Mouse (Mus musculus) naive thymus-derived CD4-positive, alpha-beta T cell, adult 2 months (primary cell): ENCODE results near the gene Trpm5.

Source experiments
- DNase-seq: peaks from one replicate; pipeline ENCODE4 v3.0.0-alpha.2; 2011; ENCODE audit warnings: low read depth

Trpm5 gene

GRCm38 (mm10) chr7:143106062-143106461 is 11.6 kb upstream of the Trpm5 start, which contains the start of gene Kcnq1:
TSS of gene Kcnq1 (plus strand) at chr7:143106362.
- no peak for DNase-seq

GRCm38 (mm10) chr7:143105258-143105897 is 10.9 kb upstream of the Trpm5 start:
- DNase-seq, result no peak

- no peak for DNase-seq
These were observed 6.3 kb upstream of the Trpm5 start for GRCm38 (mm10) chr7:143100759-143101158.

GRCm38 (mm10) chr7:143095554-143095907 is 1.1 kb upstream of the Trpm5 start:
- DNase-seq, result no peak

GRCm38 (mm10) chr7:143093847-143094246 is 595 bp downstream of the Trpm5 start:
- DNase-seq, result no peak

- no peak for DNase-seq
These were observed 7.3 kb downstream of the Trpm5 start for GRCm38 (mm10) chr7:143087070-143087579.

- DNase-seq, result peak; percentile 74
These were observed 8.1 kb downstream of the Trpm5 start for GRCm38 (mm10) chr7:143086366-143086765.

GRCm38 (mm10) chr7:143083708-143084107 is 10.7 kb downstream of the Trpm5 start:
- no peak for DNase-seq

GRCm38 (mm10) chr7:143082024-143082423 is 12.4 kb downstream of the Trpm5 start:
- no peak for DNase-seq

- DNase-seq, result no peak
These were observed 17.1 kb downstream of the Trpm5 start for GRCm38 (mm10) chr7:143077351-143077750.

GRCm38 (mm10) chr7:143075394-143075793 is 19.0 kb downstream of the Trpm5 start:
- no peak for DNase-seq

GRCm38 (mm10) chr7:143073086-143073485 is 21.4 kb downstream of the Trpm5 start:
- DNase-seq, result peak; percentile 72

- DNase-seq, result no peak
These were observed 21.8 kb downstream of the Trpm5 start for GRCm38 (mm10) chr7:143072605-143073004.

GRCm38 (mm10) chr7:143070506-143071070 is 23.9 kb downstream of the Trpm5 start:
- no peak for DNase-seq

GRCm38 (mm10) chr7:143069751-143070400 is 24.6 kb downstream of the Trpm5 start:
- no peak for DNase-seq

GRCm38 (mm10) chr7:143068882-143069591 is 25.4 kb downstream of the Trpm5 start, which contains the start of gene Tssc4:
TSS of gene Tssc4 (plus strand) at chr7:143069249.
- peak; percentile 99 for DNase-seq

- DNase-seq, result peak; percentile 29
These were observed 26.0 kb downstream of the Trpm5 start for GRCm38 (mm10) chr7:143068316-143068881.

GRCm38 (mm10) chr7:143067897-143068296 is 26.5 kb downstream of the Trpm5 start:
- DNase-seq, result no peak

GRCm38 (mm10) chr7:143067469-143067868 is 27.0 kb downstream of the Trpm5 start:
- DNase-seq, result no peak

- no peak for DNase-seq
These were observed 28.8 kb downstream of the Trpm5 start for GRCm38 (mm10) chr7:143065692-143066091.

- DNase-seq, result no peak
These were observed 30.2 kb downstream of the Trpm5 start for GRCm38 (mm10) chr7:143064226-143064625.

- no peak for DNase-seq
These were observed 31.7 kb downstream of the Trpm5 start for GRCm38 (mm10) chr7:143062704-143063103.
